Mouse (Mus musculus): Measurements from ENCODE around the gene Cox10. TPM values are rescaled to one million over a fixed set of nuclear protein-coding genes. Genes with fewer than 3 reads are reported as not detected.

The Cox10 gene
- polyA plus RNA-seq, 1 experiment from 2014 or later: 7.0 TPM

DNA sequence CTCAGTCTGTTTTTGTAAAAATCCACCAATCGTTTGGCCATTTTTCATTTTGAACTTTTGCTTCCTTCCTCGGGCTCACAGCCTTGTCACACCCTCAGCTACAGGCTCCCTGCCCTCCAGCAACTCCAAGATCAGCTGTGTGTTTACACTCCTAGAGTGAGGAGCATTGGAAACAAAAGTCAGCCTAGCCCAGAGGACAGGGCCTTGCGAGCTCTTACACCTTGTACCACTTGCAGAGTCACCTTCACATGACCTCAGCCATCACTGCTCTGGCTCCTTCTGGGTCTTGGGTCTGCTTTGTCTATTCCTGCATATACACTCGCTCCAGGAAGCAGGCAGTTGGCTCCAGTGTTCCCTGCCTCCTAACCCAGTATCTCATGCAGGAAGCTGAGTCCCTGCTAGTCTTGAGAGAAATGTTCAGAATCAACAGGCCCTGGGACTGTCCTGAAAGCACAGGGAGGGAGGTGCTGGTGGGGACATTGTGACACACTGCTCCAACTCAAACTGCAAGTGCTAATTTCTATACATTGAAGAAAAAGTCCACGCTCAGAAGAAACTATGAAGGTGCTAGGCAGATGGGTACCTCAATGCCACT, 79.0 kb downstream of the Cox10 start:
- no peak overlapping the region for H3K4me3 ChIP-seq (ENCODE audit: inconsistent target)
- 79% methylated on average over 5 of the region's 5 CpGs for WGBS (ENCODE audit: missing documents)
- H3K27ac ChIP-seq: no peak overlapping the region

GRCm38 (mm10) chr11:63999431-63999830, 79.8 kb downstream of the Cox10 start:
- Histone ChIP-seq H3K36me3 (ENCODE audit: inconsistent target) (no peaks in the 10 kb centered on the region), H3K79me2 (ENCODE audit: inconsistent target) (no peaks in the 10 kb centered on the region), H3K4me3 (ENCODE audit: inconsistent target) (no peak overlapping the region), H3K27ac (no peak overlapping the region)
- WGBS (ENCODE audit: missing documents): 86% methylated on average over 6 of the region's 6 CpGs

More for the DNA sequence above, 79.0 kb downstream of the Cox10 start:
- no peaks in the 10 kb centered on the region for H3K36me3 ChIP-seq (ENCODE audit: inconsistent target)
- no peaks in the 10 kb centered on the region for H3K79me2 ChIP-seq (ENCODE audit: inconsistent target)

DNA sequence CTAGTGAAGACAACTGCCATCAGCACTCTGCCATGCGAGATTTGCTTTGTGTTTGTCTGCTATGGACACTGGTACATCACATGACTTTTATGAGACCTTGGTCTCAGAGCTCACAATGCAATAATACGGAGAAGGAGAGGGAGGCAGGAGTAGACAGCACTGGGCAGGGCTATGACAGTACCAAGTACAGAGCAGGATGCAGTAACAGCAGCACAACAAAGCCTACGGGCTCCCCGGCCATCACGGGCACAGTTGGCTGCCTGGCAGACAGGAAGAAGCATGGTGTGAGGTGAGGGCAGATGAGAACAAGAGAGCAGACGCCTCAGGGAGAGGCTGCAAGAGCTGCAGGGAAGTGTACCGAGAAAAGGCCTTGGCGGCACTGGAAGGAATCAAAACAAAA, 87.3 kb downstream of the Cox10 start:
- Histone ChIP-seq H3K27ac (no peak overlapping the region), H3K4me3 (ENCODE audit: inconsistent target) (no peak overlapping the region), H3K79me2 (ENCODE audit: inconsistent target) (no peaks in the 10 kb centered on the region), H3K36me3 (ENCODE audit: inconsistent target) (no peaks in the 10 kb centered on the region)
- 93% methylated on average over 8 of the region's 8 CpGs for WGBS (ENCODE audit: missing documents)

DNA sequence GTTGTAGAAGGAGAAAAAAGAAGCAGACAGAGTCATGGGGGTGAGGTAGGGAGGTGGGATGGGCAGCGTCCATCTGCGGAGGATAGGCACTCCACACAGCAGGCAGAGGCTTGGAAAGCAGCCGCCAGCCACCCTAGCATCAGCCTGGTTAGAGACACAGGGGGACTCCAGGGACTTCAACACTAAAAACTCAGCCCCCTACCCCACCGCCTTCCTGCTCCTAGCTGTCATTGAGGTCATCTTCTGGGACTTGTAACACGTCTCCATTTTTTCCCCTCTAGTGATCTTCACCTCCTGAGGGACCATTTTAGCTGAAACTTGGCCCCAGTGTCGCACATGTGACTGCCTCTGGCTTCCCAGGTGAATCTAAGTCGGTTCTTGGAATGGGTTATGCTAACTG, 88.5 kb downstream of the Cox10 start:
- WGBS (ENCODE audit: missing documents): 97% methylated on average over 5 of the region's 7 CpGs
- Histone ChIP-seq H3K27ac (no peak overlapping the region), H3K79me2 (ENCODE audit: inconsistent target) (no peaks in the 10 kb centered on the region), H3K4me3 (ENCODE audit: inconsistent target) (no peak overlapping the region), H3K36me3 (ENCODE audit: inconsistent target) (no peaks in the 10 kb centered on the region)

- WGBS (ENCODE audit: missing documents): 93% methylated on average over 8 of the region's 8 CpGs
- Histone ChIP-seq H3K4me3 (ENCODE audit: inconsistent target) (no peak overlapping the region), H3K79me2 (ENCODE audit: inconsistent target) (no peaks in the 10 kb centered on the region), H3K27ac (no peak overlapping the region), H3K36me3 (ENCODE audit: inconsistent target) (no peaks in the 10 kb centered on the region)
Measured at GRCm38 (mm10) chr11:63990311-63990710, 89.0 kb downstream of the Cox10 start.

DNA sequence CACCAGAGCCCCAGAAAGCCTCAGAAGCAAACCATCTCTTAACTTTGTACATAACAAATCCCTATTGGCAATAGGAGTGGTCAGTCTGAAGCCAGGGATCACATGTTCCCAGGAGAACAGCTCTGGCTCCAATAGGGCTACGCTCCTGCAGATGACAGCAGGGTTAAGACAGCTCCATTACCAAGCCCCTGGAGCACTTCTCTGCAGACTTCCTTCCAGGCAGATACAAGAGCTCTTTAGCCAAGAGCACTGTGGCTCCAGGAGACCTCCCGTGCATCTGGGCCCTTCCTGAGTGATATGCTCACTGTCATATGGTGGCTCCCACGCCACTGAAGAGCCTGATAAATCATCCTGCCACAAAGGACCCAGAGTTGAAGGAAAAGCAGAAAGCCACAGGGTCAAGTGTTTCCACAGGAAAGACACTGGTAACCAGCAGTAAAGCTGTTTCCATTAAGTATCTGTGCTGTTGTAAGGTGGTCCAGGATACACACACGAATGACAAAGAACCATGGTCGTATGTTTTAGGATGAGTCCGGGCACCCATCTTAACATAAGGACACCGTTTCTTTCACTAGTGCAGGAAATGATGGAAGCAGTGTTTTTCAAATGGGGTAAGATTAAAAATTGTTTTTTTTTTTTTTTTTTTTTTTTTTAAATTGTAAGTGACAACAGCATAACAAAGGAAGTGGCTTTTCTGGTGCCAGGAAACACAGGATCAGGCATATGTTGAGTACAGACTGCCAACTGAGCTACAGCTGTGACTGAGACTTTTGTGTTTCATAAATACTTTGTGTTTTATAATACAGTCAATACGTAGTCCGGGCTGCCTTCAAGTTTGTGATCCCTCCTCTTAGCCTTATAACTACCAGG, 90.0 kb downstream of the Cox10 start:
- Histone ChIP-seq H3K27ac (no peak overlapping the region), H3K79me2 (ENCODE audit: inconsistent target) (no peaks in the 10 kb centered on the region), H3K4me3 (ENCODE audit: inconsistent target) (no peak overlapping the region), H3K36me3 (ENCODE audit: inconsistent target) (no peaks in the 10 kb centered on the region)
- 37% methylated on average over 9 of the region's 9 CpGs for WGBS (ENCODE audit: missing documents)

DNA sequence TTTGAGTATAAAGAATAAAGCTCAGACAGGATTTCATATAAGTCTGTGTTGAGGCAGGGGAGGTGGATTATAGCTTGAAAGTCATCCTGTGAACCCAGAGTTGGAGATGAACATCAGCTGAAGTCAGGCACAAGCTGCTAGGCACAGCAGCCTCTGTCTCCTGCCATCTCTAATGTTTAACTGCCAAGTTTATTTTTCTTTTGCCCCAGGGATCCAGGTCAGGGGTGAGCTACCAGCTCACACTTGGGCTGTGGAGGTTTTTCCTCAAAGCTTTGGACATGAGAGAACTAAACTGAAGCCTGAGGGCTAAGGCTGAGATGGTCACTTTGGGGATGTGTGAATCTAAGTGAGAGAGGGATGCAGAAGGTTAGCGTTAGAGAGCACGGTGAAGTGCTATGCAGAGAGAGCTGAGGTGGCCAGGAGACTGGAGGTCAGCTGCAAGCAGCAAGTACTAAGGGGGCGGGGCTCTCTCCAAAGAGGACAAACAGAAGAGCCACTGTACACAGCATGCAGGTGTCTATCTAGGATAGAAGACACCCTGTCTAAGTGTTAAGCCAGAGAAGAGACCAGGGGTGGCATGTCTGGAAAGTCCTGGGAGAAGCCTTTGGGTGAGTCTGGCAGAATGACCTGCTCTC, 91.1 kb downstream of the Cox10 start:
- WGBS (ENCODE audit: missing documents): 81% methylated on average over 3 of the region's 3 CpGs
- no peak overlapping the region for H3K27ac ChIP-seq
- H3K36me3 ChIP-seq (ENCODE audit: inconsistent target): no peaks in the 10 kb centered on the region

DNA sequence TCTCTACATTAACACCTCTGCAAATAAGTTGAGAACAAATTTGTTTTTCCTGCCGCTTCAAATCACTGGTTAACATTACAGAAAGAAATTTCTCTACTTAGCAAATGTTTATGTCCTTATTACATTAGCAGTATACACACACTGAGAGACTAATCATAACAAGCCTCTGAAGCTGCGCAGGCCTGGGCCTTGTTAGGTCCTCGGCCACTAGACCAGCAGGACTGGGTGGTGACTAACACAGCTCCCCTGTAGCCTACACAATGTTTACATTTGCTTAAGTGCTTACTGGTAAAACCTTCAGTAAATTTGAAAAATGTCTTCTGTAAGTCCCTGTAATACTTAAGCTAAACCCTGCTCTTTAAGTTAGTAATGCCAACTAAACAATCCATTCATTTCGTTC, 92.6 kb downstream of the Cox10 start:
- WGBS (ENCODE audit: missing documents): 94% methylated on average over 4 of the region's 4 CpGs
- Histone ChIP-seq H3K79me2 (ENCODE audit: inconsistent target) (no peaks in the 10 kb centered on the region), H3K4me3 (ENCODE audit: inconsistent target) (no peak overlapping the region), H3K27ac (no peak overlapping the region), H3K36me3 (ENCODE audit: inconsistent target) (no peaks in the 10 kb centered on the region)

More for the DNA sequence above, 91.1 kb downstream of the Cox10 start:
- Histone ChIP-seq H3K79me2 (ENCODE audit: inconsistent target) (no peaks in the 10 kb centered on the region), H3K4me3 (ENCODE audit: inconsistent target) (no peak overlapping the region)

GRCm38 (mm10) chr11:63985481-63985880, 93.8 kb downstream of the Cox10 start:
- no peaks in the 10 kb centered on the region for H3K36me3 ChIP-seq (ENCODE audit: inconsistent target)

GRCm38 (mm10) chr11:63984622-63985168, 94.6 kb downstream of the Cox10 start:
- 29% methylated on average over 6 of the region's 6 CpGs for WGBS (ENCODE audit: missing documents)
- H3K4me3 ChIP-seq (ENCODE audit: inconsistent target): no peak overlapping the region
- no peaks in the 10 kb centered on the region for H3K79me2 ChIP-seq (ENCODE audit: inconsistent target)
- no peak overlapping the region for H3K27ac ChIP-seq
- no peaks in the 10 kb centered on the region for H3K36me3 ChIP-seq (ENCODE audit: inconsistent target)

More at GRCm38 (mm10) chr11:63985481-63985880, 93.8 kb downstream of the Cox10 start:
- Histone ChIP-seq H3K79me2 (ENCODE audit: inconsistent target) (no peaks in the 10 kb centered on the region), H3K27ac (no peak overlapping the region), H3K4me3 (ENCODE audit: inconsistent target) (no peak overlapping the region)
- WGBS (ENCODE audit: missing documents): 86% methylated on average over 6 of the region's 6 CpGs

GRCm38 (mm10) chr11:63977741-63978140, 101.5 kb downstream of the Cox10 start:
- H3K4me3 ChIP-seq (ENCODE audit: inconsistent target): no peak overlapping the region
- H3K36me3 ChIP-seq (ENCODE audit: inconsistent target): no peaks in the 10 kb centered on the region
- no peak overlapping the region for H3K27ac ChIP-seq
- no peaks in the 10 kb centered on the region for H3K79me2 ChIP-seq (ENCODE audit: inconsistent target)
- WGBS (ENCODE audit: missing documents): 82% methylated on average over 2 of the region's 2 CpGs

- WGBS (ENCODE audit: missing documents): 94% methylated on average over 2 of the region's 2 CpGs
- no peak overlapping the region for H3K4me3 ChIP-seq (ENCODE audit: inconsistent target)
- no peak overlapping the region for H3K27ac ChIP-seq
- H3K79me2 ChIP-seq (ENCODE audit: inconsistent target): no peaks in the 10 kb centered on the region
- H3K36me3 ChIP-seq (ENCODE audit: inconsistent target): no peaks in the 10 kb centered on the region
Measured at GRCm38 (mm10) chr11:63976775-63977174, 102.5 kb downstream of the Cox10 start.

GRCm38 (mm10) chr11:63975260-63975899, 103.9 kb downstream of the Cox10 start:
- WGBS (ENCODE audit: missing documents): 49% methylated on average over 13 of the region's 13 CpGs
- Histone ChIP-seq H3K27ac (no peak overlapping the region), H3K36me3 (ENCODE audit: inconsistent target) (no peaks in the 10 kb centered on the region), H3K79me2 (ENCODE audit: inconsistent target) (no peaks in the 10 kb centered on the region), H3K4me3 (ENCODE audit: inconsistent target) (no peak overlapping the region)

GRCm38 (mm10) chr11:63973973-63974372, 105.3 kb downstream of the Cox10 start:
- 92% methylated on average over 1 of the region's 2 CpGs for WGBS (ENCODE audit: missing documents)
- no peak overlapping the region for H3K4me3 ChIP-seq (ENCODE audit: inconsistent target)
- H3K36me3 ChIP-seq (ENCODE audit: inconsistent target): no peaks in the 10 kb centered on the region
- H3K79me2 ChIP-seq (ENCODE audit: inconsistent target): no peaks in the 10 kb centered on the region
- H3K27ac ChIP-seq: no peak overlapping the region

All from macrophage (primary cell).